Mouse (Mus musculus): ENCODE results near the gene Gpr149. TPM values are rescaled to one million over a fixed set of nuclear protein-coding genes. Genes with fewer than 3 reads are reported as not detected.

Gpr149 gene
- polyA plus RNA-seq, 1 experiment from 2014 or later: not detected

DNA sequence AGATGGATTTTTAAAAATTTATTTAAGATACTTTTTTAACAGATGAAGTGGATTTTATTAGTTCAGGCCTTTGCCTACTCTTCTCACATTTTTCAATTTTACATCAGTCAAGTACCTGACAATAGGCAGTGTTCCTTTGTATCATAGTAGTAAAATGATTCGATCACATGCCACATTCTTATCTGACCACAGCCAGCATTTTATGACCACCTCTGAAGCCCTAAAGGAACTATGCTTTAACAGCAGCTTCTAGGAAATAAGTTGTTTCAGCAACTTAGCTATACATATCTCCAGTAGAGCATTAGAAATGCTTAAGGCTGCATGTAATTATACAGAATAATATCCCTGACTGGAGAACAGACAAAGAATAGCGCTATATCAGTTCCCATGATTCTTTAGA is 120.6 kb downstream of the Gpr149 start:
- H3K4me3 ChIP-seq (ENCODE audit: low read depth, low read length): no peak overlapping the region
- no peak overlapping the region for H3K9ac ChIP-seq (replicated peaks; ENCODE audit: low read depth, low read length)
- 92% methylated on average over 2 of the region's 2 CpGs for WGBS
- no peaks in the 10 kb centered on the region for H3K9me3 ChIP-seq (ENCODE audit: control insufficient read depth, low read depth, low read length)
- H3K4me1 ChIP-seq (ENCODE audit: control insufficient read depth, insufficient read depth, low read length): no peaks in the 10 kb centered on the region
- no peak for ATAC-seq (ENCODE audit: insufficient number of reproducible peaks, insufficient read depth, low FRiP score, low read depth)
- no peaks in the 10 kb centered on the region for H3K27me3 ChIP-seq (ENCODE audit: control insufficient read depth, insufficient read depth, low read length)
- H3K27ac ChIP-seq (ENCODE audit: low read length): no peak overlapping the region
- no peak overlapping the region for H3K4me2 ChIP-seq (replicated peaks; ENCODE audit: low read depth, low read length)
- H3K36me3 ChIP-seq (ENCODE audit: control insufficient read depth, insufficient read depth, low read length): peaks cover 41% of the 10 kb centered on the region

Other genes starting within 250 kb of the Gpr149 start
- 35.7 and 36.5 TPM in 2 replicates for gene Dhx36, start 98.1 kb downstream of the Gpr149 start, polyA plus RNA-seq (2014; fragmentation: Nextera tagmentation; extraction: Ambion mirVana)

Data from stomach, embryonic 14.5 days (tissue).